Mouse (Mus musculus): Measurements from ENCODE around the gene Rem1. TPM values are rescaled to one million over a fixed set of nuclear protein-coding genes. Genes with fewer than 3 reads are reported as not detected.
A peak's percentile ranks its signal among the peaks of the same experiment; 100 is the strongest.

Gene Rem1
- 1 to 10 TPM; 1.1 TPM for total RNA-seq (2021)

DNA sequence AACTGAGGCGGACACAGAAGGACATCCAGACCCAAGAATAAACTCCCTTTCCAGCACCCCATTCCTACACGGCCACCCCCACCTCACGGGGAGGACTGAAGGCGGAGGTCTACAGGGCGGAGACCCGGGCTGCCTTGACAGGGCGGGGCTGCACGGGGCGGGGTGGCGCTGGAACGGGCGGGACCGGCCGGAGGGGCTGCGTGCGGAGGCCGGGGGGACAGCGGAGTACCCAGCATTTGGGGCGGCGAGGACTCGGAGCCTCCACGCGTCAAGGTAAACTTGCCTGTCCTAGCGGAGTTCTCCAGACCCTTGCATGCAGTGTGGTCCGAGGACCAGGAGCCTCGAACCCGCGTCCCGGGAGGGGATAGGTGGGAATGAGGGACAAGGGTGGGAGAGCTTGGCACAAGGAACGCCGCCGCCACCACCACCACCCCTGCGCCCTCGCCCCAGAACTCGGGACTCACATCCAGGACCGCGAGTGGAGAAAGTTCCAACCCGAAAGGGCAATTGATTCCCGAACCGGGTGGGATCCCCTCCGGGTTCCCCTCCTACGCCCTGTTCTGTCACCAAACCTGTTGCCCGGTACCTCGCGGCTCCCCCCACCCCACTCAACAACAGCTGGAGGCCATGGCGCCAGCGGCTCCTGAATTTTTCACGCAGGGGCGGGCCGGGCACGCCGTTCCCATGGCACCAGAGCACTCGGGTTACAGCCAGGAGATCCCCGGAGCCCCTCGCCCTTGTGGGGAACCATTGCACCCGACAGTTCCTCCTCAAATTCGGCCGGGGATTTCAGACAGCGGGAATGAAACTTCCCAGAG lies at the start of gene Rem1:
Gene Rem1, plus strand, starts transcription at position 178 of the 818 bp plus-strand sequence.
- no peak for DNase-seq (ENCODE audit: low spot score in 2 of 2)
- intact Hi-C loops (cut with DNase I) = no loop called here

DNA sequence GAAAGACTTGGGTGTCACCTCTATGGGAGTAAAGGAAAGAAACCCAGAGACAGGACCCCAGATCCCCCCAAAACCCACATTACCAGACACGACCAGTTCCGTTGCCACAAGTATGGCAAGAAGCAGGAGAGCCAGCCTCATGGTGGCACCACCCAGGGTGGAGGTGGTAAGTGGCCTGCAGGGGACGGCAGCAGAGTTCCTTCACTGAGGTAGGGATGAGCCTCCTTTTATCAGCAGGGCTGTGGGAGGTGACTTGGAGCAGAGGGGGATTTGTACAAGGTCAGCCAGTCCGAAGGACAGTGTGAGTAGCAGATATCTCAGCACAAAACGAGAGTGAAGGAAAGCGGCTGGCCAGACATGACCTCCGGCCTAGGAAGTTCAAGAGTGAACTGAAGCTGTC lies 46.6 kb upstream of the Rem1 start, which contains the start of gene Defb19:
Gene Defb19, minus strand, starts transcription at position 206 of the 400 bp plus-strand sequence.
- DNase-seq (ENCODE audit: low spot score in 2 of 2) = no peak
- intact Hi-C loops (cut with DNase I) = no loop called here

DNA sequence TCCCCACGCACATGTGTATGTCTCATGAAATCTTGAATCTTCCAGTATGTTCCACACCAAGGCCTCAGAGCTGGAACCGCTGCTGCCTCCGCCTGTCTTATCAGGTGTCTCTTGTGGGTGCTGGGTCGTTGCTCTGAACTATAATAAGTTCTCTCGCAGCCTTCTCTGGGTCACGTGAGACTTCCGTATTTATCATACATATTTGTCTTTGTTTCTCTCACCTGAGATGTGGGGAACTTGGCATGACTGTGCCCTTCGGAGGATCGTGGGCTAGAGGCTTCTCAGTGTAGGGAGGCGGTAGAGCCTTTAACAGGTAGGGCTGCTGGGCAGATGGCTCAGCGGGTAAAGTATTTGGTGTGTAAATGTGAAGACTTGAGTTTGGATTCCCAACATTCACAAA lies 46.1 kb upstream of the Rem1 start:
- intact Hi-C loops (cut with DNase I) = no loop called here
- DNase-seq (ENCODE audit: low spot score in 2 of 2) = no peak

DNA sequence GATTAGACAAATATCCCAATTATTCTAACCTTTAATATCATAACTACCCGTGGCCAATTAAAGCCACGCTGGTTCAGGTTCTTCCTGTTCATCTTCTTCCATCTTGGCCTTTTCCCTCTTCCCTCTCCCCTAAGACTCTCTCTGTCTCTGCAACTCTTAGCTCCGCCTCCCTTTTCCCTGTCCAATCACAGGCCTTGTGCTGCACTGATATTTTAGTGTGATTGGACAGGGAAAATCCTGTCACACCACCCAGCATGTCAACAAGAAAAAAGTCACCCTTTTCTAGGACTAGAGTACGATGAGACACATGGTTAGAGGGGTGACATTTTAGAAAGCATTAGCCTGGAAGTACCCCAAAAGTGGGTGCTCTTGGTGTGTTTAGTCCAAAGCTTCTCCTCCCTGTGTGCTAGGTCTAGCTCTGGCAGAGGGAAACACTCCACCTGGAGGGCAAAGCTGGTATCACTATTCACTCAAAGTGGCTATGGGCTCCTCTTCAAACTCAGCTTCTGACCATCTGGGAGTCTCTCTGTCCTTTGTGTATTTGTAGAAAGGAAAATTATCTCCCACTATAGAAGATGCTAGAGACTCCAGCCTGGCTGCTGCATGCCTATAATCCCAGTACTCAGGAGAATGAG lies 39.7 kb upstream of the Rem1 start:
- DNase-seq (ENCODE audit: low spot score in 2 of 2) = peak in 1 of 2 experiments; percentile 5
- intact Hi-C loops (cut with DNase I) = no loop called here

DNA sequence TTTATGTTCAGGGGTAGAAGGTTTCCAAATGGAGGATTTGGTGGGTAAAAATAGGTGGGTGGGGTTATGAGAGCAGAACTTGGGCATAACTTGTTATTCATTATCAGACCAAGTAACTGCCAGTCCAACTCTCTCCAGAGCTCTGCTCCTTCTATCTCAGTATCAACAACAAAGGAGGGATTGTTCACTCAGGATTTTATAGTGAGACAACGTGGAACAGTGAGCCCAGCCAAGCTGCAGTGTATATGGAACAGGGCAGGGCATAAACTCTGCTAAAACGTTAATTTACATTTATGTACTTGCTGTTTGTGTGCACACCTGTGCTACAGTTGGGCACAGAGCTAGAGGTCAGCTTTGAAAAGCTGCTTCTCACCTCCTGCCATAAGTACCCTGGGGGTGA lies 38.3 kb upstream of the Rem1 start:
- intact Hi-C loops (cut with DNase I) = no loop called here
- DNase-seq (ENCODE audit: low spot score in 2 of 2) = no peak

DNA sequence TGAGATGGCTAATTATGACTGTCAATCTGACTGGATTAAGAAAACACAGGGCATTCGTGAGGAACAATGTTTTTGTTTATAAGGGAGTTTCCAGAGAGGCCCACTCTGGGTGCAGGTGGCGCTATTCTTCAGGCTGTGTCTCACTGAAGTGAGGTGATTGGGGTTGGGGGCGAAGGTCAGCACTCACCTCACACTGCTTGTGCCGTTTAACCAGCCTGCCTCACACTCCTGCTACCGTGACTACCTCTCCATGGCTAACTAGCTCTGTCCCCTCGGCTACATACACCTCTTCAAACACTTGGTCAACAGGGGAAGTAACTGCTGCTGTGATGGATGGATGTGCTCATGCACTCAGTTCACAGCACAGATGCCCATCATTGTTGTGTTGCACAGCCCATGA lies 37.7 kb upstream of the Rem1 start:
- DNase-seq (ENCODE audit: low spot score in 2 of 2) = no peak
- intact Hi-C loops (cut with DNase I) = no loop called here

DNA sequence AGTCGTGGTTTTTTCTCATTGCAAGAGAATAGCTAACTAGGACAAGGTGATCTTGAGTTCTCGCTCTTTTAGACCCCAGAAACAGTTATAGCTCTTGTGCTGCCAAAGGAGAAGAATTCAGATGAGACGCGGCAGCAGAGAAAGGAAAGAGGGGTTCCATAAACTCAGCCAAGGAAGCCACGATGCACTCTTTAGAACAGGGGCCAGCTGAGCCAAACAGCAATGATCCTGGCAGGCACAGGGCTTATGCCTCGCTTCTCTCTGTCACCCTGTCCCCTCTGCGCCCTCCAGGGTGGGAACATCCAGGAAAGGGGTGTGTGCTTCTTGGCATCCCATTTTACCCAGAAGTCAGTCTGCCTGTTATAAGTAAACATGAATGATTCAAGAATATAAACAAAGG lies 27.5 kb upstream of the Rem1 start, which contains the start of gene Defb45:
Gene Defb45, minus strand, starts transcription at position 101 of the 400 bp plus-strand sequence.
- DNase-seq (ENCODE audit: low spot score in 2 of 2) = no peak

DNA sequence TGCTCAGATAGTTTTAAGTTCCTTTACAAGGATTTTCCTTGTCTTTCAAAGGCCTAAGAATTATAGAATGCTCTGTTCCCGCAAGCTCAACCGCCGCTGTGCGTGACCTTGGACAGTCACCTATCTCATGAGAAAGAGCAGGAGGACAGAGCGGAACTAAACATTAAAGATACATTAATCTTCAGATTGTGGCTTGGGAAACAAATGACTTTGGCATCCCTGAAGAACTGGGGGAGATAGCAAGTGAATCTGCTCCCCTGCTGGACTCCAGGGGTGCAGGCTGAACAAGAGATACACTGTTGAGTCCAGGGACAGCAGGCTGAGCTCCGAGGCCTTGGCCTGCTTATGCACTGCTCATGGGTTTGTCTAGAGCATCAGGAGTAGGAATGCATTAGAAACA lies 26.7 kb upstream of the Rem1 start:
- DNase-seq (ENCODE audit: low spot score in 2 of 2) = no peak
- intact Hi-C loops (cut with DNase I) = no loop called here

More for the DNA sequence above, 27.5 kb upstream of the Rem1 start, which contains the start of gene Defb45:
- intact Hi-C loops (cut with DNase I) = no loop called here

DNA sequence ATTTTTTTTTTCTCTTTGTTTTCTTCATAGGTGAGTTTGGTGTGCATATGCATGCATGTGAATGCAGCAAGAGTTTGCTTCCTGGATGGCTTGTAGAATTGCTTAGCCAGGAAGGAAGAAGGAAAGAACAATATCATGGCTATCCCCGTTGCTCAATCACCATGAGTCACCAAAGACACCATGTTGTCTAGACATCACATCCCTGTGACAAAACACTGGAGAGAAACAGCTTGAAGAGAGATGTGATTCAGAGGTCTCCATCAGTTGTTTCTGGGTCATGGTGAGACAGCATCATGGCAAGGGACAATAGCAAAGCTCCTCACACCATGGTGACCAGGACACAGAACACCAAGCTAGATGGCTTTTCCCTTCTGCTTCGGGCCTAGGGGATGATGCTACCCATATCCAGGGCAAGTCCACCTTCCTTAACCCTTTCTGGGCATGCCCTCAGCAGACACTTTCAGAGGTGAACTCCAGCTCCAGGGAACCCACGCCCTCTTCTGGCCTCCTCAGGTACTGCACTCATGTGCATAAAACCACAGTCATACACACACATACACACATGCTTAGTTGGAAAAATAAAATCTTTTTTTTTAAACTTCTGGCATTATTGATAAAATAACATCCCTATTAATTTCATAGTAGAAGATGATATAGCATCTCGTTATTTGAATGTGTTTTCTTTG lies 25.3 kb upstream of the Rem1 start:
- intact Hi-C loops (cut with DNase I) = no loop called here
- no peak for DNase-seq (ENCODE audit: low spot score in 2 of 2)

DNA sequence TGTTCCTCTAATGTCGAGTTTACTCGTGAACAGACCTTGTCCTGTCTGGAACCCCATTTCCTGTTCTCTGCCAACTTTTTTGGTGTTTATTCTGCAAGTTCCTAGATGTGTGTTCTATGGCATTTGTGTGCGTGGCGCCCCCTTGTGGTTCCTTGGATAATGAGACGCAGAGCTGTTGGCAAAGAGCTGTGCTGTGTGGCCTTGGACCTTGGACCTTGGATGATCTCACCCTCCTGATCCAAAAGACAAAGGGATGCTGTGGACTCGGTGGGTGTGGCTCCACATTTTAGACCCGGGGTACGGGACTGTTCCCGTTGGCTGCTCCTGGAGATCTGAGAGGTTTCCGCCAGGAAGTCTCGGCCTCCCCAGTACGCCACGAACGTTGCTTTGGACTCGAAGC lies 22.7 kb upstream of the Rem1 start, which contains the start of gene Defb36:
Gene Defb36, plus strand, starts transcription at position 271 of the 400 bp plus-strand sequence.
- DNase-seq (ENCODE audit: low spot score in 2 of 2) = peak in 1 of 2 experiments; percentile 16
- intact Hi-C loops (cut with DNase I) = no loop called here

DNA sequence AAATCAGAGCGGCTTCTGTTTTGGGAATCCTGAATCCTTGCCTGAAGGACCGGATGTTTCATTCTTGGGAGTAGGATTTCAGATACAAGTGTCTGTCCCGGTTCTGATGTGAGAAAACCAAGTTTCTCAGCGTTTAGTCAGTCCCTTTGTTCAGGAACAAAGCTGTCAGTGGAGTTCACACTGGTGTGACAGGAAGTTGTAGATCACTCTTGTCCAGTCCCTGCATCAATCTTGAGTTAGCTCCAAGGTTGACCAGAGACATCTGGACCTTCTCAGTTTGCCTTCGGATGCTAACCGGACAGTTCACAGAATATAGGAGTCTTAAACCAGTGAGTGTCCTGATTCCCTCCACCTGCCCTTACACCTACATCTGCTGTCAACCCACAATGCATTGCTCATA lies 19.0 kb upstream of the Rem1 start:
- intact Hi-C loops (cut with DNase I) = no loop called here
- DNase-seq (ENCODE audit: low spot score in 2 of 2) = no peak

DNA sequence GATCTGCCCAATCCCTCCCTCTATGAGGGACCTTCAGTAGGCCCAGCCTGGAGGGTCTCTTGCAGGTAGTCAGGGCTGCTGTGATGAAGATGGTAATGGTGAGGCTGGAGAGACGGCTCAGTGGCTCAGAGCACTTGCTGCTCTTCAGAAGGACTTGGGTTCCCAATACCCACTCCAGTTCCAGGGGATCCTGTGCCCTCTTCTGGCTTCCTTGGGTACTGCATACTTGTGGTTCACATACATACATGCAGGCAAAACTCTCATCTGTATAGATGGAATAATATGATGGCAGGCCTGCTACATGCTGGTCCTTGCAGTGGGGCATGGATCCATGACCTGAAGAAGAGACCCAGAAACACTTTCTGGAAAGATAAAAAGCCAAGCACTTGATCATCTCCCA lies 18.0 kb upstream of the Rem1 start:
- no peak for DNase-seq (ENCODE audit: low spot score in 2 of 2)
- intact Hi-C loops (cut with DNase I) = no loop called here

DNA sequence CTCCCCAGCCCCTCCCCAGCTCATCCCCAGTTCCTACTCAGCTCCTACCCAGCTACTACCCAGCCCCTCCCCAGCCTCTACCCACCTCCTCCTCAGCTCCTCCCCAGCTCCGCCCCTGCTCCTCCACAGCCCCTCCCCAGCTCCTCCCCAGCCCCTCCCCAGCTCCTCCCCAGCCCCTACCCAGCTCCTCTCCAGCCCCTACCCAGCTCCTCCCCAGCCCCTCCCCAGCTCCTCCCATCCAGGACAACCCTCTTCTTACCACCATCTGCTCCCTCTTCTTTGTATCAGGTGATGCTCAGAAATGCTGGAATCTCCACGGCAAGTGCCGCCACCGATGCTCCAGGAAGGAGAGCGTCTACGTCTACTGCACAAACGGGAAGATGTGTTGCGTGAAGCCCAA lies 14.6 kb upstream of the Rem1 start:
- intact Hi-C loops (cut with DNase I) = loop anchor here (10.0 kb wide), 1 partner anchor 153 kb away; no protein-coding TSS in a partner anchor
- peak; percentile 10 to 23 for DNase-seq (ENCODE audit: low spot score in 2 of 2)

DNA sequence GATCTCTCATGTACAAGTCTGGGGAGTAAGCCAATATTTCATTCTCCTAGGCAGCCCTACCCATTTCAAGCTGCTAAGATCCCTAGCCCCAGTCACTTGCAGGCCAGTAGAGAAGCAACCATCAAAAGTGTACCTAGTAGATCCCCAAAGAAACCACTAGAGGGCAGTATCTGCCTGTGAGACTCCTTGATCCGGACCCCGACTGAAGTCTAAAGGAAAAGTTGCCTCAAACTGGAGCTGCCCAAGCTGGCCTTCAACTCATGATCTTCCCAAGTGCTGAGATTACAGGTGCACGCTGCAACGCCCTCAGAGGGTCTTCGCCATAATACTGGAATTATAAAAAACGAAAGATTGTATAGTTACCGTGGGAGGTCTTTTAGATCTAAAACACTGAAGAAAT lies 11.2 kb upstream of the Rem1 start:
- DNase-seq (ENCODE audit: low spot score in 2 of 2) = peak; percentile 65 to 82
- intact Hi-C loops (cut with DNase I) = loop anchor here (1.0 to 10.0 kb wide), 4 partner anchors 42 to 217 kb away; partner anchors contain the start of gene Bcl2l1

DNA sequence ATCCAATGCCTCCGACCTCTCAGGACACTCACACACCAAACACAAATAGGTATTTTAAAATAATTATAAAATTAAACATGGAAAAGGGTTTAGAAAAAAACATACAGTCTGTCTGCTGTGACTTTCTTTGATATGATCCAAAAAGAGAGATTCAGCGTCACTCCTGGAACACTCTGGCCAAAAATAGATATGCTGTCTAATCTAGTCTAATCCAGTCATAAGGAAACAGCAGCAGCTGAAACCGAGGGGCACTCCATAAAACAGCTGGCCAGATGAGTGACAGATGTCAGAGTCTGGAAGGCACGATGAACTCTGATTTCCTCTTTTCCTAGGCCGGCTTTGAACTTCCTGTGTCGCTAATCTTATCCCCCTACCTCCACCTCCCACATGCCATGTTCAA lies 10.3 kb upstream of the Rem1 start:
- DNase-seq (ENCODE audit: low spot score in 2 of 2) = no peak
- intact Hi-C loops (cut with DNase I) = loop anchor here (5.0 to 10.0 kb wide), 2 partner anchors 148 to 216 kb away; partner anchors contain the start of gene Bcl2l1

DNA sequence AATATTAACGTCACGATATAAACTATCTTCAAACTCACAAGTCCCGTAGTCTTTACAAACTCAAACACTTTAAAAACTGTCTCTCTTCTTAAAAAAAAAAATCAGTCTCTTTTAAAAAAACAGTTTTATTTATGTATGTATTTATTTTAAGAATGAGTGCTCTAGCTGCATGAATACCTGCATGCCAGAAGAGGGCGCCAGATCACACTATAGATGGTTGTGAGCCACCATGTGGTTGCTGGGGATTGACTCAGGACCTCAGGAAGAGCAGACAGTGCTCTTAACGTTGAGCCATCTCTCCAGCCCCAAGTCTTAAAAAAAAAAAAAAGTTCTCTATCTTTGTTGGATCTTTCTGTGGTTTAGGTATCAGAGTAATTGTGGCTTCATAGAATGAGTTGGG lies 9.4 kb upstream of the Rem1 start:
- DNase-seq (ENCODE audit: low spot score in 2 of 2) = no peak
- intact Hi-C loops (cut with DNase I) = loop anchor here (5.0 to 10.0 kb wide), 2 partner anchors 147 to 215 kb away; partner anchors contain the start of gene Bcl2l1

DNA sequence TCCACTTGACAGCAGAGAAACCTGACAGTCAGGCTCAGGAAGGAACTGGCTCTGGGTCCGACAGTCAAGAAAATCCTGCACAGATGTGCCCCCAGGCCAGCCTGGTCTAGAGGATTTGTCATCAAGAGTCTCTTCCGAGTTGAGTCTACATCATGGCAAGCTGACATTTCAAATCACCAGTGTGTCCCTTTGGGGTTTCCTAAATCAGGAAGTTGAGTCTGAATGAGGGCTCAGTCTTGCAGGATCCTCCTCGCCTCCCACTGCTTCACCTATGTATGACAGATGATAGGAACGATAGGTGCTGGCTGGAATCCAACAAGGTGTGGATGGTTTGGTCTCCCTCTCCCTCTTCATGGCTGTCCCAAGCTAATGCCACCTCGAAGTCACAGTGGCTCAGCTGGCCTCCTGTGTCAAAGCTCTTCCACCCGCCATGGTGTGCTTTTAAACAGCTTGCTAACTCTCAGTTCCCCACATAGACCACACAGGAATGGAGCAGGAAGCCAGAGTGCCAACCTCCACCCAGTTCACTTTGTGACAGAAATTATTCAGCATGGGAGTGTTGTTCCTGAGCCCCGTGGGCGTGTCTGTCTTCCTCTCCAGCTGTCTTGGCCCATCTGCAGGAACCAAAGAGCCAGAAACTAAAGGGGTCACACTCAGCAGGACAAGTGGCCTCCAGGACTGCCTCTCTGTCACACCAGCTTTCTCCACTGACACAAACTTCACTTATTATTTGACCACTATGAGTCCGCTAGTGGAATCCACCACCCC lies 6.2 kb upstream of the Rem1 start:
- DNase-seq (ENCODE audit: low spot score in 2 of 2) = peak in 1 of 2 experiments; percentile 62
- intact Hi-C loops (cut with DNase I) = no loop called here

DNA sequence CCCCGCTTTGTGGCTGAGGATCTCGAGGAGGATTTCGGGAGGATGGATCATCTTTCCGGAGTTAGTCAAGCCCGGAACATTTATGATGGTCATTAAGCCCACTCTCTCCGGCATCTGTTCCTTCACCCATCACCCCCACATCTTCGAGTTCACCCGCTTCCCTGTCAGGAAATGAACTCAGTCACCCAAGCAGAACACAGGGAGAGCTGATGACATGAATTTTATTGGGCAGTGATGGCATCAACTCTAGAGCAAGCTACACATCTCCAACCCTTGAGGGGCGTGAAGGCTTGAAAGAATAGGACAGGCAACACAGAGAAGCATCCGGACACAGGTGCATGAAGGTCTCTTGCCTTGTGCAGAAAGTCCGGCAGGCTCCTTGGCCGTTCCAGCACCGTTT lies 4.6 kb upstream of the Rem1 start:
- intact Hi-C loops (cut with DNase I) = no loop called here
- DNase-seq (ENCODE audit: low spot score in 2 of 2) = no peak

DNA sequence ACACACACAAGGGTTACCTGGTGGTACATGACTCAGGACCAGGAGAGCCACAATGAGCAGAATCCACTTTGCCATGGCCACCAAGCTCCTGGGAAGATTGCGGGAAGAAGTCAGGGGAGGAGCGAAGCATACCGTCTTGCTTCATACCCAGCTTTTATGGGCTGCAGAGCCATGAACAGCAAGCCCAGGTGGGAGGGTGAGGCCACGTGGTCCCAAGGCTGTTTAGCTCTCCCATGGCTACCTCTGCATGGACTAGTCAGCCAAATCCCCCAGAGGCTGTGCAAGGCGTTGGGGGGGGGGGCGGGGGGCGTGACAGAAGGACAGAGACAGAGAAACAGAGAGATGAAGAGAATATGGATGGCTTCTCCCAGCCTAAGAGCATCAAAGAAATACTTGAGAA lies 3.8 kb upstream of the Rem1 start, which contains the start of gene Defb25:
Gene Defb25, minus strand, starts transcription at position 101 of the 400 bp plus-strand sequence.
- intact Hi-C loops (cut with DNase I) = no loop called here
- no peak for DNase-seq (ENCODE audit: low spot score in 2 of 2)

All from left cerebral cortex, postnatal 25 days (tissue).